9 mouse cellular contexts compared by ENCODE assay signal in genomic region chr17:56269741-56270140, GRCm38 (mm10). TPM values are rescaled to one million over a fixed set of nuclear protein-coding genes. Genes with fewer than 3 reads are reported as not detected.
DNase-seq lines count a peak whose midpoint lies in the region; ATAC-seq and TF ChIP-seq lines count a peak whose summit lies in the region.
"Had no signal": no experiment of that assay in that cellular context is flagged by ENCODE, and none has a peak within 500 bp of the region (broad histone marks: within the 10 kb centered on the region; RNA-seq: fewer than 3 reads in every experiment).

No protein-coding gene starts in this region.

- H3K4me2 ChIP-seq in kidney, postnatal 0 days (ENCODE audit: low read length) = peak overlapping the region; percentile 59
- peak overlapping the region; percentile 71 for H3K4me2 ChIP-seq in embryonic facial prominence, embryonic 13.5 days
- peak overlapping the region; percentile 70 for H3K4me2 ChIP-seq in hindbrain, postnatal 0 days (ENCODE audit: low read depth, low read length)
- H3K4me2 ChIP-seq in midbrain, postnatal 0 days (ENCODE audit: low read depth, low read length, poor library complexity, severe bottlenecking) = peak overlapping the region; percentile 46

- no peaks in the 10 kb centered on the region for H3K9me3 ChIP-seq in kidney, postnatal 0 days (replicated peaks; ENCODE audit: low read length)
- no peaks in the 10 kb centered on the region for H3K9me3 ChIP-seq in embryonic facial prominence, embryonic 13.5 days
- no peaks in the 10 kb centered on the region for H3K9me3 ChIP-seq in hindbrain, postnatal 0 days (ENCODE audit: low read length)
- no peaks in the 10 kb centered on the region for H3K9me3 ChIP-seq in midbrain, postnatal 0 days (ENCODE audit: low read length)

- no peak for DNase-seq in kidney, postnatal 0 days (ENCODE audit: low spot score)
- no peak for DNase-seq in kidney, postnatal 36 days
- no peak for DNase-seq in hindbrain, postnatal 0 days (ENCODE audit: low spot score)
- no peak for DNase-seq in midbrain, postnatal 0 days (ENCODE audit: low spot score)
- DNase-seq in adrenal gland, postnatal 14 days = no peak
- DNase-seq in thymus, adult 18-20 months = no peak
- no peak for DNase-seq in urinary bladder, postnatal 10 days (ENCODE audit: low spot score)

- no peak for TF ChIP-seq CTCF in kidney, postnatal 0 days (IDR thresholded peaks at IDR 0.05; ENCODE audit: low read depth)
- TF ChIP-seq CTCF in hindbrain, postnatal 0 days (IDR thresholded peaks at IDR 0.05; ENCODE audit: low read depth) = no peak
- TF ChIP-seq CTCF in midbrain, postnatal 0 days (IDR thresholded peaks at IDR 0.05) = no peak

- no peaks in the 10 kb centered on the region for H3K27me3 ChIP-seq in kidney, postnatal 0 days (ENCODE audit: insufficient read depth, low read length)
- H3K27me3 ChIP-seq in embryonic facial prominence, embryonic 13.5 days = no peaks in the 10 kb centered on the region
- H3K27me3 ChIP-seq in hindbrain, postnatal 0 days (ENCODE audit: insufficient read depth, low read length) = no peaks in the 10 kb centered on the region
- H3K27me3 ChIP-seq in midbrain, postnatal 0 days (ENCODE audit: insufficient read depth, low read length) = no peaks in the 10 kb centered on the region
- H3K27me3 ChIP-seq: Patski had no signal

- 0 out of 2 replicates have a peak, but pooled peaks cover 5% of the 10 kb centered on the region for H3K4me1 ChIP-seq in kidney, postnatal 0 days (replicated peaks; ENCODE audit: insufficient read depth, low read length)
- H3K4me1 ChIP-seq in embryonic facial prominence, embryonic 13.5 days = peaks cover 10% of the 10 kb centered on the region
- H3K4me1 ChIP-seq in hindbrain, postnatal 0 days (ENCODE audit: insufficient read depth, low read length) = no peaks in the 10 kb centered on the region
- no peaks in the 10 kb centered on the region; the same call in 1 of the 2 replicates for H3K4me1 ChIP-seq in midbrain, postnatal 0 days (ENCODE audit: insufficient read depth, low read length)

- ATAC-seq in kidney, postnatal 0 days (replicated peaks; ENCODE audit: low FRiP score, low read depth) = no peak
- no peak for ATAC-seq in embryonic facial prominence, embryonic 13.5 days (ENCODE audit: insufficient number of reproducible peaks, insufficient read depth, low FRiP score, low TSS enrichment, low read depth)
- ATAC-seq in hindbrain, postnatal 0 days = peak; percentile 10; the same call in 1 of the 2 replicates
- peak; percentile 2; the same call in 1 of the 2 replicates for ATAC-seq in midbrain, postnatal 0 days (ENCODE audit: low FRiP score)

- peak overlapping the region; percentile 84 for H3K27ac ChIP-seq in kidney, postnatal 0 days
- peak overlapping the region; percentile 82 for H3K27ac ChIP-seq in embryonic facial prominence, embryonic 13.5 days
- H3K27ac ChIP-seq in hindbrain, postnatal 0 days = peak overlapping the region; percentile 82
- H3K27ac ChIP-seq in midbrain, postnatal 0 days (ENCODE audit: low read depth, low read length) = peak overlapping the region; percentile 67

- no peak overlapping the region; the same call in 1 of the 2 replicates for H3K4me3 ChIP-seq in kidney, postnatal 0 days (replicated peaks; ENCODE audit: low read depth, low read length)
- peak overlapping the region; percentile 43 for H3K4me3 ChIP-seq in embryonic facial prominence, embryonic 13.5 days
- peak overlapping the region; percentile 33; the same call in 1 of the 2 replicates for H3K4me3 ChIP-seq in hindbrain, postnatal 0 days (ENCODE audit: low read length)
- H3K4me3 ChIP-seq in midbrain, postnatal 0 days (ENCODE audit: low read depth, low read length) = peak overlapping the region; percentile 33; the same call in 1 of the 2 replicates

- peak overlapping the region; percentile 28; the same call in 1 of the 2 replicates for H3K9ac ChIP-seq in kidney, postnatal 0 days (ENCODE audit: low read depth, low read length)
- H3K9ac ChIP-seq in embryonic facial prominence, embryonic 13.5 days = peak overlapping the region; percentile 65; the same call in 1 of the 2 replicates
- H3K9ac ChIP-seq in hindbrain, postnatal 0 days (replicated peaks; ENCODE audit: low read length) = peak overlapping the region; percentile 47
- peak overlapping the region; percentile 54; the same call in 1 of the 2 replicates for H3K9ac ChIP-seq in midbrain, postnatal 0 days (replicated peaks; ENCODE audit: low read length, poor library complexity, severe bottlenecking)

- WGBS in kidney, postnatal 0 days = 70% methylated on average over 3 of the region's 3 CpGs
- WGBS in embryonic facial prominence, embryonic 13.5 days = 75% methylated on average over 3 of the region's 3 CpGs
- WGBS in hindbrain, postnatal 0 days = 74% methylated on average over 3 of the region's 3 CpGs
- 75% methylated on average over 3 of the region's 3 CpGs for WGBS in midbrain, postnatal 0 days

- H3K36me3 ChIP-seq in kidney, postnatal 0 days (ENCODE audit: insufficient read depth, low read length) = peaks cover 3% of the 10 kb centered on the region
- peaks cover 35% of the 10 kb centered on the region for H3K36me3 ChIP-seq in embryonic facial prominence, embryonic 13.5 days
- H3K36me3 ChIP-seq in hindbrain, postnatal 0 days (ENCODE audit: insufficient read depth, low read length) = no peaks in the 10 kb centered on the region
- peaks cover 10% of the 10 kb centered on the region for H3K36me3 ChIP-seq in midbrain, postnatal 0 days (ENCODE audit: insufficient read depth, low read length)

RNA-seq across cellular contexts. Expression of gene Ticam1, which starts 6.8 kb away (rescaled TPM):
- 6.9 and 7.7 TPM in 2 replicates for polyA plus RNA-seq in kidney, postnatal 0 days (2015; fragmentation: Nextera tagmentation; extraction: Ambion mirVana)
- polyA plus RNA-seq in embryonic facial prominence, embryonic 13.5 days (2015; fragmentation: Nextera tagmentation; extraction: Ambion mirVana) = 4.1 and 4.3 TPM in 2 replicates
- total RNA-seq in hindbrain, postnatal 0 days (2014; rRNA removed) = 3.1 and 3.4 TPM in 2 replicates
- 1.2 and 1.3 TPM in 2 replicates for polyA plus RNA-seq in hindbrain, postnatal 0 days (2015; fragmentation: Nextera tagmentation; extraction: Ambion mirVana)
- total RNA-seq in midbrain, postnatal 0 days (2014; rRNA removed) = 3.1 and 3.7 TPM in 2 replicates
- 0.91 and 1.1 TPM in 2 replicates for polyA plus RNA-seq in midbrain, postnatal 0 days (2015; fragmentation: Nextera tagmentation; extraction: Ambion mirVana)
- 18.7 and 20.9 TPM in 2 replicates for total RNA-seq in adrenal gland, postnatal 14 days (2021)

RNA-seq across cellular contexts. Expression of gene Fem1a, which starts 13.1 kb away (rescaled TPM):
- polyA plus RNA-seq in kidney, postnatal 0 days (2015; fragmentation: Nextera tagmentation; extraction: Ambion mirVana) = 11.7 TPM in 2 replicates
- polyA plus RNA-seq in embryonic facial prominence, embryonic 13.5 days (2015; fragmentation: Nextera tagmentation; extraction: Ambion mirVana) = 13.5 and 14.1 TPM in 2 replicates
- 47.0 and 49.2 TPM in 2 replicates for total RNA-seq in hindbrain, postnatal 0 days (2014; rRNA removed)
- polyA plus RNA-seq in hindbrain, postnatal 0 days (2015; fragmentation: Nextera tagmentation; extraction: Ambion mirVana) = 15.1 and 15.7 TPM in 2 replicates
- 43.2 and 45.3 TPM in 2 replicates for total RNA-seq in midbrain, postnatal 0 days (2014; rRNA removed)
- 13.8 and 14.2 TPM in 2 replicates for polyA plus RNA-seq in midbrain, postnatal 0 days (2015; fragmentation: Nextera tagmentation; extraction: Ambion mirVana)
- total RNA-seq in adrenal gland, postnatal 14 days (2021) = 27.1 and 29.5 TPM in 2 replicates

RNA-seq across cellular contexts. Expression of gene Plin3, which starts 22.9 kb away (rescaled TPM):
- 69.6 and 75.2 TPM in 2 replicates for polyA plus RNA-seq in kidney, postnatal 0 days (2015; fragmentation: Nextera tagmentation; extraction: Ambion mirVana)
- polyA plus RNA-seq in embryonic facial prominence, embryonic 13.5 days (2015; fragmentation: Nextera tagmentation; extraction: Ambion mirVana) = 65.8 and 83.2 TPM in 2 replicates
- 12.4 and 13.9 TPM in 2 replicates for total RNA-seq in hindbrain, postnatal 0 days (2014; rRNA removed)
- polyA plus RNA-seq in hindbrain, postnatal 0 days (2015; fragmentation: Nextera tagmentation; extraction: Ambion mirVana) = 16.0 and 17.0 TPM in 2 replicates
- 8.1 and 12.4 TPM in 2 replicates for total RNA-seq in midbrain, postnatal 0 days (2014; rRNA removed)
- polyA plus RNA-seq in midbrain, postnatal 0 days (2015; fragmentation: Nextera tagmentation; extraction: Ambion mirVana) = 9.6 and 12.1 TPM in 2 replicates
- total RNA-seq in adrenal gland, postnatal 14 days (2021) = 76.9 and 106 TPM in 2 replicates

RNA-seq across cellular contexts. Expression of gene Arrdc5, which starts 30.3 kb away (rescaled TPM):
- polyA plus RNA-seq in kidney, postnatal 0 days (2015; fragmentation: Nextera tagmentation; extraction: Ambion mirVana) = not detected in 2 replicates
- polyA plus RNA-seq in embryonic facial prominence, embryonic 13.5 days (2015; fragmentation: Nextera tagmentation; extraction: Ambion mirVana) = not detected in 2 replicates
- not detected in 2 replicates for total RNA-seq in hindbrain, postnatal 0 days (2014; rRNA removed)
- not detected in 2 replicates for polyA plus RNA-seq in hindbrain, postnatal 0 days (2015; fragmentation: Nextera tagmentation; extraction: Ambion mirVana)
- total RNA-seq in midbrain, postnatal 0 days (2014; rRNA removed) = not detected in 2 replicates
- polyA plus RNA-seq in midbrain, postnatal 0 days (2015; fragmentation: Nextera tagmentation; extraction: Ambion mirVana) = not detected in 2 replicates
- total RNA-seq in adrenal gland, postnatal 14 days (2021) = not detected in 2 replicates
- polyA plus RNA-seq: Patski had no signal

RNA-seq across cellular contexts. Expression of gene Uhrf1, which starts 33.4 kb away (rescaled TPM):
- 54.3 and 67.3 TPM in 2 replicates for polyA plus RNA-seq in kidney, postnatal 0 days (2015; fragmentation: Nextera tagmentation; extraction: Ambion mirVana)
- 135 and 143 TPM in 2 replicates for polyA plus RNA-seq in embryonic facial prominence, embryonic 13.5 days (2015; fragmentation: Nextera tagmentation; extraction: Ambion mirVana)
- 28.2 and 31.4 TPM in 2 replicates for total RNA-seq in hindbrain, postnatal 0 days (2014; rRNA removed)
- polyA plus RNA-seq in hindbrain, postnatal 0 days (2015; fragmentation: Nextera tagmentation; extraction: Ambion mirVana) = 18.8 and 20.5 TPM in 2 replicates
- 5.9 and 10.0 TPM in 2 replicates for total RNA-seq in midbrain, postnatal 0 days (2014; rRNA removed)
- polyA plus RNA-seq in midbrain, postnatal 0 days (2015; fragmentation: Nextera tagmentation; extraction: Ambion mirVana) = 4.7 and 4.9 TPM in 2 replicates
- total RNA-seq in adrenal gland, postnatal 14 days (2021) = 25.6 and 29.3 TPM in 2 replicates

Comparison
In these comparisons a context has a peak if more than half of its experiments do, and no peak if none do; other contexts are left out.
1. ATAC-seq: peak in hindbrain, postnatal 0 days (single experiment) and midbrain, postnatal 0 days (single experiment); none in kidney, postnatal 0 days (single experiment) and embryonic facial prominence, embryonic 13.5 days (single experiment).
2. Peak in every context shown above with its lines, with median percentiles within 50 percentile points of each other: H3K27ac ChIP-seq, H3K4me2 ChIP-seq and H3K9ac ChIP-seq.